Comparison of ENCODE assay signal across 8 mouse cellular contexts in the genomic region with DNA sequence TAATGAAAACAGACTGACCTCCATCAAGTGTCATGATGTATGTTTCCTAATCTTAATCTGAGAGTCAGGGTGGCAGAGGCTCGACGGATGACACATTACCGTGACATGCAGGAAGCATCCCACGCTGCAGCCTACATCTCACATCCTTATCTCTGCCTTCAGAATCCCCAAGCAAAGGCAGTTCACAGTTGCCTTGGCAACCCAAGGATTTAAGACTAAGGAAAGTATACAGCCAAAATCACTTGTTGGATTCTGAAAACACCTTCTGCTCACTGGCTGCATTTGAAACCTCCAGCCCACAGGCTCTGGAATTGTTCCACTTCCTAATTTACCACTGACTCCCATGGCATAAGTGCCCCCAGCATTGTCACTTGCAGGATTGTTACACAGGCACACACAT. TPM values are rescaled to one million over a fixed set of nuclear protein-coding genes. Genes with fewer than 3 reads are reported as not detected.
A peak's percentile ranks its signal among the peaks of the same experiment; 100 is the strongest.
DNase-seq lines count a peak whose midpoint lies in the region; ATAC-seq and TF ChIP-seq lines count a peak whose summit lies in the region.
"Had no signal": no experiment of that assay in that cellular context is flagged by ENCODE, and none has a peak within 500 bp of the region (broad histone marks: within the 10 kb centered on the region; RNA-seq: fewer than 3 reads in every experiment).

No protein-coding gene starts in this region.

- H3K4me3 ChIP-seq in MEL (ENCODE audit: control insufficient read depth in 1 of 2, insufficient read depth in 1 of 2, low read depth in 2 of 2, low read length in 2 of 2): no peak overlapping the region
- no peak overlapping the region for H3K4me3 ChIP-seq in brown adipose tissue, adult 24 weeks (ENCODE audit: insufficient read depth, low read depth, low read length)
- no peak overlapping the region for H3K4me3 ChIP-seq in liver, embryonic 16.5 days (ENCODE audit: low read depth, low read length)

- no peak overlapping the region for H3K9ac ChIP-seq in MEL (ENCODE audit: control insufficient read depth, low read depth, low read length, poor library complexity, severe bottlenecking)
- H3K9ac ChIP-seq in liver, embryonic 16.5 days (ENCODE audit: low read depth, low read length): no peak overlapping the region

- peak; percentile 40 for DNase-seq in MEL (ENCODE audit: low read depth, low spot score)
- peak; percentile 78 for DNase-seq in layer of hippocampus, adult 9-11 months
- no peak for DNase-seq in adrenal gland, postnatal 36 days
- no peak for DNase-seq in kidney, postnatal 14 days
- DNase-seq in adrenal gland, postnatal 4 days (ENCODE audit: low spot score in 2 of 2): no peak

- TF ChIP-seq CTCF in MEL (IDR thresholded peaks at IDR 0.05 in 2 of 3, conservative IDR thresholded peaks at IDR 0.05 in 1 of 3; ENCODE audit: control insufficient read depth in 1 of 3, insufficient read depth in 1 of 3, low read depth in 2 of 3, low read length in 3 of 3, poor library complexity in 1 of 3, severe bottlenecking in 1 of 3): no peak

- H3K4me2 ChIP-seq in liver, embryonic 16.5 days (ENCODE audit: low read depth, low read length): peak overlapping the region; percentile 34

- H3K4me1 ChIP-seq in MEL (ENCODE audit: control insufficient read depth in 1 of 2, insufficient read depth in 2 of 2, low read length in 2 of 2): peaks cover 0 to 20% of the 10 kb centered on the region in 2 experiments; a peak in 2 of 4 replicates
- peaks cover 7% of the 10 kb centered on the region for H3K4me1 ChIP-seq in brown adipose tissue, adult 24 weeks (ENCODE audit: control insufficient read depth, insufficient read depth, insufficient read length, low read length)
- H3K4me1 ChIP-seq in liver, embryonic 16.5 days (ENCODE audit: control insufficient read depth, low read depth, low read length): peaks cover 56% of the 10 kb centered on the region

- 24% methylated on average over 4 of the region's 4 CpGs for WGBS in liver, embryonic 16.5 days (ENCODE audit: insufficient replicate concordance)

- no peaks in the 10 kb centered on the region for H3K27me3 ChIP-seq in MEL (ENCODE audit: control insufficient read depth in 1 of 2, insufficient read depth in 2 of 2, low read length in 2 of 2)
- H3K27me3 ChIP-seq in liver, embryonic 16.5 days (ENCODE audit: control insufficient read depth, insufficient read depth, low read depth, low read length): no peaks in the 10 kb centered on the region

- no peaks in the 10 kb centered on the region for H3K9me3 ChIP-seq in MEL (replicated peaks; ENCODE audit: insufficient read depth, low read length)
- no peaks in the 10 kb centered on the region for H3K9me3 ChIP-seq in liver, embryonic 16.5 days (replicated peaks; ENCODE audit: control insufficient read depth, low read length)

- no peaks in the 10 kb centered on the region for H3K79me2 ChIP-seq in MEL (ENCODE audit: control insufficient read depth, insufficient read depth, low read length, poor library complexity)

- TF ChIP-seq RAD21 in MEL (IDR thresholded peaks at IDR 0.05; ENCODE audit: low read depth, low read length): no peak

- H3K27ac ChIP-seq in MEL (ENCODE audit: control insufficient read depth, low read depth, low read length): no peak overlapping the region
- peak overlapping the region; percentile 46 for H3K27ac ChIP-seq in brown adipose tissue, adult 24 weeks (replicated peaks; ENCODE audit: low read depth, low read length)
- H3K27ac ChIP-seq in liver, embryonic 16.5 days (ENCODE audit: low read length): peak overlapping the region; percentile 62

- TF ChIP-seq EP300 in MEL (IDR thresholded peaks at IDR 0.05; ENCODE audit: low read depth in 1 of 2, low read length in 2 of 2): 0 out of 4 replicates have a peak, but pooled peaks of 1 of the 2 experiments have one; percentile 21

- no peak for TF ChIP-seq POLR2A in MEL (IDR thresholded peaks at IDR 0.05; ENCODE audit: control insufficient read depth in 1 of 2, insufficient read depth in 1 of 2, low read depth in 1 of 2, low read length in 2 of 2, poor library complexity in 1 of 2)

- ATAC-seq in liver, embryonic 16.5 days (ENCODE audit: low read depth): peak; percentile 42
- ATAC-seq: inflammation-experienced regulatory T-cells, adult 6 months had no signal

- peaks cover 0 to 3% of the 10 kb centered on the region in 2 experiments; a peak in 2 of 4 replicates for H3K36me3 ChIP-seq in MEL (ENCODE audit: control insufficient read depth in 1 of 2, insufficient read depth in 2 of 2, low read length in 2 of 2)
- peaks cover 10% of the 10 kb centered on the region for H3K36me3 ChIP-seq in liver, embryonic 16.5 days (ENCODE audit: control insufficient read depth, insufficient read depth)

TF ChIP-seq in MEL, 35 proteins besides CTCF, POLR2A, EP300 and RAD21:
- 0 out of 2 replicates have a peak, but pooled peaks have one; percentile 27 for TF ChIP-seq GATA1 (IDR thresholded peaks at IDR 0.05; ENCODE audit: low read depth, low read length)
- TF ChIP-seq ETS1 (IDR thresholded peaks at IDR 0.05; ENCODE audit: low read depth, low read length): no peak
- TF ChIP-seq ZMIZ1 (IDR thresholded peaks at IDR 0.05; ENCODE audit: low read depth, low read length): no peak
- peak; percentile 18; the same call in 1 of the 2 replicates for TF ChIP-seq RCOR1 (IDR thresholded peaks at IDR 0.05; ENCODE audit: low read depth, low read length)
- TF ChIP-seq CHD1 (IDR thresholded peaks at IDR 0.05; ENCODE audit: low read depth, low read length): no peak

RNA-seq across cellular contexts. Expression of a gene that starts 38.8 kb away (rescaled TPM):
- 0.10 and 0.23 TPM in 2 replicates for total RNA-seq in MEL (2012; rRNA removed)
- under 1 TPM in 1 of 2 experiments, not detected in 1; 0.64 TPM for polyA plus RNA-seq in MEL (2012; ENCODE audit: insufficient read depth in 1 of 2, insufficient read length in 2 of 2, low read depth in 1 of 2, low replicate concordance in 2 of 2, missing spikeins in 1 of 2)
- 5.5 and 6.6 TPM in 2 replicates for polyA plus RNA-seq in brown adipose tissue, adult 24 weeks (2012; ENCODE audit: insufficient read depth, insufficient read length, missing spikeins)
- polyA plus RNA-seq in liver, embryonic 16.5 days (2015; fragmentation: Nextera tagmentation; extraction: Ambion mirVana): 7.0 and 7.5 TPM in 2 replicates
- 10 to 100 TPM; 16.7 to 17.5 TPM for total RNA-seq in adrenal gland, postnatal 36 days (2021)
- total RNA-seq in adrenal gland, postnatal 4 days (2021): 10 to 100 TPM; 27.3 to 28.4 TPM

RNA-seq across cellular contexts. Expression of a gene that starts 40.5 kb away (rescaled TPM):
- total RNA-seq in MEL (2012; rRNA removed): 13.4 and 18.7 TPM in 2 replicates
- polyA plus RNA-seq in MEL (2012; ENCODE audit: insufficient read depth in 1 of 2, insufficient read length in 2 of 2, low read depth in 1 of 2, low replicate concordance in 2 of 2, missing spikeins in 1 of 2): 10 to 100 TPM in 1 of 2 experiments, not detected in 1; 27.4 TPM
- 3.0 and 6.1 TPM in 2 replicates for polyA plus RNA-seq in brown adipose tissue, adult 24 weeks (2012; ENCODE audit: insufficient read depth, insufficient read length, missing spikeins)
- polyA plus RNA-seq in liver, embryonic 16.5 days (2015; fragmentation: Nextera tagmentation; extraction: Ambion mirVana): 4.7 and 6.3 TPM in 2 replicates
- 10 to 100 TPM; 13.4 to 18.1 TPM for total RNA-seq in adrenal gland, postnatal 36 days (2021)
- total RNA-seq in adrenal gland, postnatal 4 days (2021): 10 to 100 TPM; 21.8 to 28.4 TPM

RNA-seq across cellular contexts. Expression of a gene that starts 55.2 kb away (rescaled TPM):
- total RNA-seq in MEL (2012; rRNA removed): 34.4 and 36.8 TPM in 2 replicates
- polyA plus RNA-seq in MEL (2012; ENCODE audit: insufficient read depth in 1 of 2, insufficient read length in 2 of 2, low read depth in 1 of 2, low replicate concordance in 2 of 2, missing spikeins in 1 of 2): 10 to 100 TPM in 1 of 2 experiments, not detected in 1; 68.8 TPM
- 40.7 and 53.9 TPM in 2 replicates for polyA plus RNA-seq in brown adipose tissue, adult 24 weeks (2012; ENCODE audit: insufficient read depth, insufficient read length, missing spikeins)
- polyA plus RNA-seq in liver, embryonic 16.5 days (2015; fragmentation: Nextera tagmentation; extraction: Ambion mirVana): 17.1 and 20.7 TPM in 2 replicates
- total RNA-seq in adrenal gland, postnatal 36 days (2021): 10 to 100 TPM; 38.9 to 45.5 TPM
- total RNA-seq in adrenal gland, postnatal 4 days (2021): 10 to 100 TPM; 43.6 to 48.9 TPM

RNA-seq across cellular contexts. Expression of a gene that starts 55.7 kb away (rescaled TPM):
- 22.5 and 30.7 TPM in 2 replicates for total RNA-seq in MEL (2012; rRNA removed)
- polyA plus RNA-seq in MEL (2012; ENCODE audit: insufficient read depth in 1 of 2, insufficient read length in 2 of 2, low read depth in 1 of 2, low replicate concordance in 2 of 2, missing spikeins in 1 of 2): 10 to 100 TPM in 1 of 2 experiments, not detected in 1; 28.0 TPM
- polyA plus RNA-seq in brown adipose tissue, adult 24 weeks (2012; ENCODE audit: insufficient read depth, insufficient read length, missing spikeins): 12.4 TPM in 2 replicates
- 8.8 and 10.5 TPM in 2 replicates for polyA plus RNA-seq in liver, embryonic 16.5 days (2015; fragmentation: Nextera tagmentation; extraction: Ambion mirVana)
- 10 to 100 TPM; 34.8 to 47.3 TPM for total RNA-seq in adrenal gland, postnatal 36 days (2021)
- 10 to 100 TPM; 37.0 to 42.4 TPM for total RNA-seq in adrenal gland, postnatal 4 days (2021)

Comparison
In these comparisons a context has a peak if more than half of its experiments do, and no peak if none do; other contexts are left out.
1. DNase-seq: peak in MEL (single experiment) and layer of hippocampus, adult 9-11 months (single experiment); none in adrenal gland, postnatal 36 days (0 of 2), kidney, postnatal 14 days (single experiment) and adrenal gland, postnatal 4 days (0 of 2).
2. RNA of a gene that starts 38.8 kb away (total RNA-seq): 27.3 to 28.4 TPM in adrenal gland, postnatal 4 days and 16.7 to 17.5 TPM in adrenal gland, postnatal 36 days; 0.10 to 0.23 TPM in MEL; every median in the first group is over 10 times any median in the second.